Mouse (Mus musculus) liver, embryonic 15.5 days (tissue): Measurements from ENCODE around the gene Zfand6. TPM values are rescaled to one million over a fixed set of nuclear protein-coding genes. Genes with fewer than 3 reads are reported as not detected.

Experiments
- ATAC-seq: fragments of 200-750 bp; cut with Nextera tagmentation; 2 replicates; pipeline ENCODE4 v1.8.0; 2017; ENCODE audit warnings: moderate number of reproducible peaks, mild to moderate bottlenecking, moderate library complexity; ENCODE audit not compliant: insufficient read depth
- H3K27ac ChIP-seq: fragments of 300-500 bp; sonication (generic); replicated peaks from 2 replicates; pipeline ENCODE4 v1.5.1; 2015; ENCODE audit warnings: mild to moderate bottlenecking, inconsistent platforms
- H3K27me3 ChIP-seq: fragments of 300-500 bp; sonication (generic); 2 replicates; pipeline ENCODE4 v1.6.1; 2015; ENCODE audit warnings: mild to moderate bottlenecking, inconsistent platforms
- H3K36me3 ChIP-seq: fragments of 300-500 bp; sonication (generic); replicated peaks from 2 replicates; pipeline ENCODE4 v1.6.1; 2015; ENCODE audit warnings: moderate library complexity, mild to moderate bottlenecking, inconsistent platforms
- H3K4me1 ChIP-seq: fragments of 300-500 bp; sonication (generic); replicated peaks from 2 replicates; pipeline ENCODE4 v1.6.1; 2015; ENCODE audit warnings: inconsistent platforms
- H3K4me2 ChIP-seq: fragments of 300-500 bp; sonication (generic); 2 replicates; pipeline ENCODE4 v1.6.1; 2015; ENCODE audit warnings: moderate library complexity, mild to moderate bottlenecking, inconsistent platforms
- H3K4me3 ChIP-seq: fragments of 300-500 bp; sonication (generic); replicated peaks from 2 replicates; pipeline ENCODE4 v1.5.1; 2015; ENCODE audit warnings: mild to moderate bottlenecking, inconsistent platforms
- H3K9ac ChIP-seq: fragments of 300-500 bp; sonication (generic); 2 replicates; pipeline ENCODE4 v1.6.1; 2015; ENCODE audit warnings: moderate library complexity, mild to moderate bottlenecking, inconsistent platforms
- H3K9me3 ChIP-seq: fragments of 300-500 bp; sonication (generic); replicated peaks from 2 replicates; pipeline ENCODE4 v1.6.1; 2016; ENCODE audit warnings: inconsistent platforms
- WGBS: fragments of 180-500 bp; shearing (Covaris S2); methylation state at CpG from one replicate; pipeline ENCODE4 v1.1.7; 2015; ENCODE audit warnings: mixed read lengths; ENCODE audit not compliant: insufficient replicate concordance; 5-methylcytosine and 5-hydroxymethylcytosine counted together
- polyA plus RNA-seq: library from polyadenylated mRNA; unstranded; fragments of >200 nt; fragmentation: Nextera tagmentation; extraction: Ambion mirVana; gene quantifications from 2 replicates; pipeline ENCODE4 v1.2.1, GENCODE M21; 2015

The Zfand6 gene
- polyA plus RNA-seq, 1 experiment from 2014 or later: 145 TPM

- no peaks in the 10 kb centered on the region for H3K27me3 ChIP-seq
- H3K4me1 ChIP-seq: peaks cover 14% of the 10 kb centered on the region
- H3K4me3 ChIP-seq: no peak overlapping the region
- 0 out of 2 replicates have a peak, but pooled peaks cover 3% of the 10 kb centered on the region for H3K36me3 ChIP-seq
- WGBS: 43% methylated on average over 8 of the region's 8 CpGs
- no peak overlapping the region for H3K27ac ChIP-seq
- H3K9ac ChIP-seq: no peak overlapping the region
- peak overlapping the region; percentile 9; the same call in 1 of the 2 replicates for H3K4me2 ChIP-seq
- H3K9me3 ChIP-seq: no peaks in the 10 kb centered on the region
- peak; percentile 51 for ATAC-seq
These were observed 95.5 kb downstream of the Zfand6 start for GRCm38 (mm10) chr7:84594087-84594916.

GRCm38 (mm10) chr7:84591347-84591746 lies 98.4 kb downstream of the Zfand6 start:
- no peaks in the 10 kb centered on the region for H3K9me3 ChIP-seq
- H3K9ac ChIP-seq: no peak overlapping the region
- H3K4me3 ChIP-seq: no peak overlapping the region
- ATAC-seq: no peak
- H3K4me2 ChIP-seq: no peak overlapping the region
- no peaks in the 10 kb centered on the region for H3K27me3 ChIP-seq
- peaks cover 3% of the 10 kb centered on the region; the same call in 1 of the 2 replicates for H3K36me3 ChIP-seq
- peaks cover 39% of the 10 kb centered on the region for H3K4me1 ChIP-seq
- no peak overlapping the region for H3K27ac ChIP-seq
- WGBS: 64% methylated on average over 3 of the region's 3 CpGs

- Histone ChIP-seq H3K27me3 (no peaks in the 10 kb centered on the region), H3K36me3 (peaks cover 3% of the 10 kb centered on the region; the same call in 1 of the 2 replicates), H3K9me3 (no peaks in the 10 kb centered on the region), H3K4me1 (peaks cover 45% of the 10 kb centered on the region), H3K4me2 (no peak overlapping the region), H3K4me3 (no peak overlapping the region), H3K9ac (no peak overlapping the region), H3K27ac (no peak overlapping the region)
- no peak for ATAC-seq
- WGBS: 83% methylated on average over 2 of the region's 2 CpGs
These were observed 99.1 kb downstream of the Zfand6 start for GRCm38 (mm10) chr7:84590622-84591021.

- H3K9me3 ChIP-seq: no peaks in the 10 kb centered on the region
- H3K27me3 ChIP-seq: no peaks in the 10 kb centered on the region
- peaks cover 3% of the 10 kb centered on the region; the same call in 1 of the 2 replicates for H3K36me3 ChIP-seq
- H3K4me2 ChIP-seq: peak overlapping the region; percentile 59
- H3K27ac ChIP-seq: peak overlapping the region; percentile 80
- 50% methylated on average over 5 of the region's 5 CpGs for WGBS
- peak overlapping the region; percentile 31; the same call in 1 of the 2 replicates for H3K9ac ChIP-seq
- no peak overlapping the region; the same call in 1 of the 2 replicates for H3K4me3 ChIP-seq
- peaks cover 42% of the 10 kb centered on the region for H3K4me1 ChIP-seq
- ATAC-seq: peak; percentile 99
These were observed 102.5 kb downstream of the Zfand6 start for GRCm38 (mm10) chr7:84587101-84587783.

- Histone ChIP-seq H3K4me2 (peak overlapping the region; percentile 59; the same call in 1 of the 2 replicates), H3K27ac (peak overlapping the region; percentile 80), H3K9me3 (no peaks in the 10 kb centered on the region), H3K36me3 (peaks cover 3% of the 10 kb centered on the region; the same call in 1 of the 2 replicates), H3K27me3 (0 out of 2 replicates have a peak, but pooled peaks cover under 1% of the 10 kb centered on the region), H3K4me3 (no peak overlapping the region), H3K4me1 (peaks cover 42% of the 10 kb centered on the region), H3K9ac (no peak overlapping the region)
- no peak for ATAC-seq
- 73% methylated on average over 3 of the region's 3 CpGs for WGBS
These were observed 103.2 kb downstream of the Zfand6 start for GRCm38 (mm10) chr7:84586360-84587100.

GRCm38 (mm10) chr7:84585086-84585485 lies 104.7 kb downstream of the Zfand6 start:
- 83% methylated on average over 4 of the region's 4 CpGs for WGBS
- Histone ChIP-seq H3K4me2 (no peak overlapping the region), H3K9me3 (no peaks in the 10 kb centered on the region), H3K27ac (no peak overlapping the region), H3K9ac (no peak overlapping the region), H3K4me1 (peaks cover 37% of the 10 kb centered on the region), H3K4me3 (no peak overlapping the region), H3K27me3 (peaks cover 6% of the 10 kb centered on the region; the same call in 1 of the 2 replicates), H3K36me3 (no peaks in the 10 kb centered on the region; the same call in 1 of the 2 replicates)
- no peak for ATAC-seq

GRCm38 (mm10) chr7:84579769-84580168 lies 110.0 kb downstream of the Zfand6 start:
- no peaks in the 10 kb centered on the region for H3K9me3 ChIP-seq
- H3K4me2 ChIP-seq: no peak overlapping the region
- H3K9ac ChIP-seq: no peak overlapping the region
- 61% methylated on average over 1 of the region's 1 CpGs for WGBS
- no peak for ATAC-seq
- H3K27me3 ChIP-seq: peaks cover 6% of the 10 kb centered on the region; the same call in 1 of the 2 replicates
- H3K27ac ChIP-seq: no peak overlapping the region
- no peaks in the 10 kb centered on the region for H3K36me3 ChIP-seq
- H3K4me3 ChIP-seq: no peak overlapping the region
- H3K4me1 ChIP-seq: no peaks in the 10 kb centered on the region

GRCm38 (mm10) chr7:84578841-84579240 lies 110.9 kb downstream of the Zfand6 start:
- Histone ChIP-seq H3K9me3 (no peaks in the 10 kb centered on the region), H3K4me1 (no peaks in the 10 kb centered on the region), H3K4me3 (no peak overlapping the region), H3K27me3 (peaks cover 6% of the 10 kb centered on the region; the same call in 1 of the 2 replicates), H3K9ac (no peak overlapping the region), H3K4me2 (no peak overlapping the region), H3K36me3 (no peaks in the 10 kb centered on the region), H3K27ac (no peak overlapping the region)
- ATAC-seq: no peak
- WGBS: 60% methylated on average over 1 of the region's 1 CpGs

GRCm38 (mm10) chr7:84577034-84577433 lies 112.7 kb downstream of the Zfand6 start:
- WGBS: 55% methylated on average over 2 of the region's 2 CpGs
- Histone ChIP-seq H3K36me3 (no peaks in the 10 kb centered on the region), H3K4me3 (no peak overlapping the region), H3K4me1 (no peaks in the 10 kb centered on the region), H3K27ac (no peak overlapping the region), H3K27me3 (peaks cover 6% of the 10 kb centered on the region; the same call in 1 of the 2 replicates), H3K4me2 (no peak overlapping the region), H3K9me3 (no peaks in the 10 kb centered on the region), H3K9ac (no peak overlapping the region)
- ATAC-seq: no peak

- no peaks in the 10 kb centered on the region for H3K27me3 ChIP-seq
- H3K36me3 ChIP-seq: no peaks in the 10 kb centered on the region
- H3K4me1 ChIP-seq: no peaks in the 10 kb centered on the region
- no peak overlapping the region for H3K9ac ChIP-seq
- H3K27ac ChIP-seq: no peak overlapping the region
- no peak overlapping the region for H3K4me2 ChIP-seq
- H3K4me3 ChIP-seq: no peak overlapping the region
- 59% methylated on average over 6 of the region's 6 CpGs for WGBS
- no peak for ATAC-seq
- no peaks in the 10 kb centered on the region for H3K9me3 ChIP-seq
These were observed 123.6 kb downstream of the Zfand6 start for GRCm38 (mm10) chr7:84566200-84566599.
